Mouse (Mus musculus) olfactory bulb, adult 2 months (tissue): Measurements from ENCODE around the gene Gm5128.
"Not testable (repeated sequence)": the region's sequence is repeated elsewhere in the genome, so short reads cannot be mapped to it uniquely, and the experiment has no call there.

Experiments
- CTCF ChIP-seq: fragments of 200-500 bp; IDR thresholded peaks from 2 replicates; pipeline ENCODE4 v1.5.1; 2012; ENCODE audit warnings: low read depth, mild to moderate bottlenecking, low read length, moderate library complexity; ENCODE audit not compliant: insufficient read depth
- POLR2A ChIP-seq: fragments of 200-500 bp; IDR thresholded peaks from 2 replicates; pipeline ENCODE4 v1.6.1; 2012; ENCODE audit warnings: mild to moderate bottlenecking, low read depth, low read length, moderate library complexity; ENCODE audit not compliant: insufficient read depth

DNA sequence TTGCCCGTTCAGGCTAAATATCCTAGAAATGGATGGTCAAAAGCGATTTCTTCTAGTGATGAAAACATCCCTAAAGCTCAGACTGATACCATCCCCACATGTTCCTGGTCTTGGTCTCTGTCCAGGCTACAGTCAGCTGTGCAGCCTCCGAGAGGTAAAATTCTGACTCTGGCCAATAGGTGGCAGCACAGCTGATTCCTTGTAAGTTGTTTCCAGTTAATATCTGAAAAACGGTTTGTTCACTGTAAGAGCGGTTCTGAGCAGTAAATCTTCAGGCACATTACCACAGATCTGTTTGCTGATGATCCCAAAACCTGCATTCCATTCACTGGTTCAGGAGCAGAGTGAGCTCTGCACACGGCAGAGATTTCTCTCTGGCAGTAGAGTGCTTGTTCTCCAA lies 12.4 kb upstream of the Gm5128 start:
- TF ChIP-seq CTCF, POLR2A: not testable (repeated sequence)
